Mouse (Mus musculus) neural tube, embryonic 10.5 days (tissue): ENCODE data around the gene Olfr1105.

ENCODE experiments used
- DNase-seq: peaks from one replicate; pipeline ENCODE4 v3.0.0-alpha.2; 2017; ENCODE audit warnings: low spot score; ENCODE audit errors: extremely low spot score

Gene Olfr1105

DNA sequence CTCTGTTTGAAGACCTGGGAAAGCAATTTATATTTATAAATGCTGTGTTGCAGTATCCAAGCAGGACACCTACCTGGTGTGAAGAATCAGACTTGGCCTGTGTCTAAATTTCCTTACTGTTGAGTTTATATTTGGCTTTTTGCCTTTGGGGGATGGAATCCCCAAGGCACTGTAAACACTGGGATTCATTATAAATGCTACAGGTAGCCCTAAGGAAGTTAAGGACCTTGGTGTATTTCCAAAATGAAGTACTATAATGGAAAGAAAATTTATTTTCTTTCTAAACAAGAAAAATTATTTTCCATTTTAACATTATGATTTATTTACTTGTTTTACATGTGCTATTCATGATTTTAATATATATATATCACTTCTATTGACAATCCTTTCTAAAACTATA lies at the start of gene Olfr1105:
Gene Olfr1105 (minus strand): TSS at position 101 of the 400 bp plus-strand sequence.
- no peak for DNase-seq

DNA sequence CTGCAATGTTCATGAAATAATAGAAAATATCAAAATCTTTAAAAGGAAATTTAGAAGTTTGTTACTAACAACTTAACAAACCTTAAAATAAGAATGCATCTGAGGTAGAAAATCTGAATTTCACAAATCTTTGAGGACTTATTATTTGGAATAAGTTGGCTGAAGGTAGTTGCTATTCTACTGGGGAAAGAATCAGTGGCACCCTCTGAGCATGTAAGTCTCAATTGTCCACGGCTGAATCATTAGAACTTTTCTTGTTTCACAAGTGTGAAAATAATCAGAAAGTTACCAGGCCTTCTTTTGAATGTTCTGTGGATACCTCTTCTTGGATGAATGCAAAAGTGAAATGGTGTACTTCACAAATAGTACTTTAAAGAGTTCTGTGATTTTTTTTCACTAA lies 39.4 kb upstream of the Olfr1105 start, which contains the start of gene Olfr1107:
Gene Olfr1107 (minus strand): TSS at position 101 of the 400 bp plus-strand sequence.
- DNase-seq: no peak

DNA sequence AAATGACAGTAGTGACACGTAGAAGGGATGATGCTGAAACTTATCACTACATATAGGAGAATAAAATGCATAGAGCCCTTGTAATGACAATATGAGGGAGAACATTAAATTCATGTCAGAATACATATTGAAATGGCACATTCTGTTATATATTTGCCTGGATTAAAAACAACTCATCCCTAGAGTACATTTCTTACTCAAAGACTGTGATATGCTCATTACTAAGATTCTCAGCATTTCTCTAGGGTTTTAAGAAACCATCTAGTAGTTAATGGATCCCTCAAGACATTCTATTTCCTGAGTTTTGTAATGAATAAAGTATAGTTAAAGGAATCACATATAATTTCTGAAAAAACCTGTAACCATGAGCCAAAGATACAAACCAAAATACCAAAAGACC lies 15.8 kb upstream of the Olfr1105 start, which contains the start of gene Olfr1106:
Gene Olfr1106 (minus strand): TSS at position 101 of the 400 bp plus-strand sequence.
- no peak for DNase-seq

DNA sequence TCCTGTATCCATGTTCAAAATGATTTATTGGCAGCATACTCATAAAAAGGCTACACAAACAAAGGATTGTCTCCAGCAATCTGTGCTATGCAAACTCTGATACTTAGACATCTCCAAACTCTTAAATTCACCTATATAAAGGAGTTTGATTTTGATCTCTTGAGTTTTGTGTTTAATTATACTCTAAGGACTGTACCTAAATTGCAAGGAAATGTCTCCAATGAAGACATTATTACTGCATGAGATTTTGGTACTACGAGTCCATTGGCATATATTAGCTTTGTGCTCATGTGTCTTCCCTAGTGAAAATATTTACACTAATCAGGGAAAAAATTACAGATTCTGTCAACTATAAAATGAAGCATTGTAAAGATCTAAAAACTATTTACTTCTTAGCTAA lies 9.4 kb downstream of the Olfr1105 start, which contains the start of gene Olfr1104:
Gene Olfr1104 (minus strand): TSS at position 101 of the 400 bp plus-strand sequence.
- no peak for DNase-seq

DNA sequence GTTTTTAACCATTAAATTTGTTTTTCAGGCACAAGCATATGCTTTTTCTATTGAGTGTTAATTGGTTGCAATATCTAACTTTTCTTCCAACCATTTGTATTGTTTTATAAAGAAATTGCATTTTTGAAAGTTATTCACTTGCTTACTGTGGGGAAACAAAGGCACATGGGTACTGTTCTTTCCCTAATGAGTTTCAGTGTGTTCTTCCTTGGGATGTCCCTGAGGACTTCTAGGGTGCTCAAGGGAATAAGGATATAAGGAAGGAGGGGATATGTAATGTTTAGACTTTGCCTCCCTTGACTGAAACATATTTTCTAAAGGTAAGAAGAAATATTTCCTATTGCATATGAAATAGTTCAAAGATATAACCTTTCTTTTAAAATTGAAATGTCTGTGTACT lies 38.2 kb downstream of the Olfr1105 start, which contains the start of gene Olfr1102:
Gene Olfr1102 (plus strand): TSS at position 301 of the 400 bp plus-strand sequence.
- no peak for DNase-seq

DNA sequence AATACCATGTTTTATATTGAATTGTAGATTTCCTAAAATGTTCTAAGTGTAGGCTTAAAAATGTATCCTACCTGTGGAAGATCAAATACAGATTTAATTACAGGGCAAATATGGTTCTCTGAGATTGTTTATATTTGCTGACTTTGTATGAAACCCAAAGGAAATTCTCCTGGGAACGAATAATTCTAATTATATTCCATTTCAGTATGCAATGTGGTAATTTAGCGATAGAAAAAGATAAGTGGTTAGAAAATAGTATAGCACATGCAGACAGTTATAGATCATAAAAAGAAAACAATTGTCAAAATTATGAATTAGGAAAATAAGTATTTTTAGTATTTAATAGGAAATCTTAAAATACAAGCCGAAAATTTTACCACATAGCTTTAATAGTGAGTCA lies 45.2 kb downstream of the Olfr1105 start, which contains the start of gene Olfr1101:
Gene Olfr1101 (minus strand): TSS at position 101 of the 400 bp plus-strand sequence.
- no peak for DNase-seq
